Mouse (Mus musculus) hindbrain, embryonic 14.5 days (tissue): ENCODE measurements around the gene 1700029P11Rik. TPM values are rescaled to one million over a fixed set of nuclear protein-coding genes. Genes with fewer than 3 reads are reported as not detected.
"Not testable (repeated sequence)": the region's sequence is repeated elsewhere in the genome, so short reads cannot be mapped to it uniquely, and the experiment has no call there.

ENCODE experiments used
- ATAC-seq: fragments of 200-750 bp; cut with Nextera tagmentation; 2 replicates; pipeline ENCODE4 v1.8.0; 2017; ENCODE audit warnings: moderate number of reproducible peaks, mild to moderate bottlenecking, moderate TSS enrichment, moderate library complexity; ENCODE audit not compliant: low FRiP score
- DNase-seq: peaks from one replicate; pipeline ENCODE4 v3.0.0-alpha.2; 2015; ENCODE audit warnings: low spot score
- H3K27ac ChIP-seq: fragments of 300-500 bp; sonication (generic); 2 replicates; pipeline ENCODE4 v1.5.1; 2014; ENCODE audit warnings: mild to moderate bottlenecking, moderate library complexity
- H3K27me3 ChIP-seq: fragments of 300-500 bp; sonication (generic); 2 replicates; pipeline ENCODE4 v1.6.1; 2014; ENCODE audit warnings: mild to moderate bottlenecking, low read length, mixed read lengths; ENCODE audit not compliant: control insufficient read depth, insufficient read depth
- H3K36me3 ChIP-seq: fragments of 300-500 bp; sonication (generic); replicated peaks from 2 replicates; pipeline ENCODE4 v1.6.1; 2014; ENCODE audit not compliant: control insufficient read depth, insufficient read depth
- H3K4me1 ChIP-seq: fragments of 300-500 bp; sonication (generic); replicated peaks from 2 replicates; pipeline ENCODE4 v1.6.1; 2014; ENCODE audit warnings: antibody characterized with exemption, low read length, mixed read lengths; ENCODE audit not compliant: control insufficient read depth, insufficient read depth
- H3K4me2 ChIP-seq: fragments of 300-500 bp; sonication (generic); replicated peaks from 2 replicates; pipeline ENCODE4 v1.6.1; 2014; ENCODE audit warnings: mild to moderate bottlenecking, moderate library complexity
- H3K4me3 ChIP-seq: fragments of 300-500 bp; sonication (generic); replicated peaks from 2 replicates; pipeline ENCODE4 v1.5.1; 2014; ENCODE audit warnings: mild to moderate bottlenecking, low read length
- H3K9ac ChIP-seq: fragments of 300-500 bp; sonication (generic); 2 replicates; pipeline ENCODE4 v1.6.1; 2014
- H3K9me3 ChIP-seq: fragments of 300-500 bp; sonication (generic); 2 replicates; pipeline ENCODE4 v1.6.1; 2016; ENCODE audit warnings: low read length; ENCODE audit not compliant: control insufficient read depth
- whole genome bisulfite sequencing: fragments of 180-500 bp; shearing (Covaris S2); extraction: QIAGEN DNeasy Blood & Tissue Kit; methylation state at CpG from one replicate; pipeline ENCODE4 v1.1.7; 2014; 5-methylcytosine and 5-hydroxymethylcytosine counted together
- polyA plus RNA-seq: library from polyadenylated mRNA; unstranded; fragments of >200 nt; fragmentation: Nextera tagmentation; extraction: Ambion mirVana; gene quantifications from 2 replicates; pipeline ENCODE4 v1.2.1, GENCODE M21; 2014

Gene 1700029P11Rik
- polyA plus RNA-seq, 1 experiment from 2014 or later, result not detected

DNA sequence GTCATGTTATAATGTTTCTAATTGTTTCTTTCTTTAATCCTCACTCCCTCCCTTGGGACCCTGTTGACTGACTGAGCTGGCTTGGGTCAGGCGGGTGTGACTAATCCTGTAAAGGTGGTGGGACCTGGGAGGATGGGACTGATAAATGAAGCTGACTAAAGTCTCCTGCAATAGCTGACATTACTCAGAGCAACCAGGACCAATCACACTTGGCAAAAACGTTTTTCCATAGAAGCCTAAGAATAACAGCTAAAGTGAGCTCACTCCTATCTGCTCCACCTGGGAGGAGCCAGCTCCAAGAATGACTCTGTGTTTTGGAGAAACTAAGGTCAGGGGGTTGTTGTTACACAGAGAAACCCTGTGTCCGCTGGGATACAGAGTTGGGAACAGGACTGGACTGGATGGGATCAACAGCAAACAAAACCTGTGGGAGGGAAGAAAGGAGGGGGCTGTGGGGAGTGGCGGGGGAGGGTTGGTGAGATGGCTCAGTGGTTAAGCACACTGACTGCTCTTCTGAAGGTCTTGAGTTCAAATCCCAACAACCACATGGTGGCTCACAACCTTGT, 15.3 kb upstream of the 1700029P11Rik start:
- H3K4me1 ChIP-seq, result no peaks in the 10 kb centered on the region
- H3K4me3 ChIP-seq, result no peak overlapping the region
- 59% methylated on average over 4 of the region's 4 CpGs for WGBS
- H3K27me3 ChIP-seq, result no peaks in the 10 kb centered on the region
- DNase-seq, result no peak
- H3K4me2 ChIP-seq, result no peak overlapping the region
- H3K9me3 ChIP-seq, result no peaks in the 10 kb centered on the region
- ATAC-seq, result no peak
- H3K36me3 ChIP-seq, result no peaks in the 10 kb centered on the region
- H3K9ac ChIP-seq, result no peak overlapping the region
- H3K27ac ChIP-seq, result no peak overlapping the region

DNA sequence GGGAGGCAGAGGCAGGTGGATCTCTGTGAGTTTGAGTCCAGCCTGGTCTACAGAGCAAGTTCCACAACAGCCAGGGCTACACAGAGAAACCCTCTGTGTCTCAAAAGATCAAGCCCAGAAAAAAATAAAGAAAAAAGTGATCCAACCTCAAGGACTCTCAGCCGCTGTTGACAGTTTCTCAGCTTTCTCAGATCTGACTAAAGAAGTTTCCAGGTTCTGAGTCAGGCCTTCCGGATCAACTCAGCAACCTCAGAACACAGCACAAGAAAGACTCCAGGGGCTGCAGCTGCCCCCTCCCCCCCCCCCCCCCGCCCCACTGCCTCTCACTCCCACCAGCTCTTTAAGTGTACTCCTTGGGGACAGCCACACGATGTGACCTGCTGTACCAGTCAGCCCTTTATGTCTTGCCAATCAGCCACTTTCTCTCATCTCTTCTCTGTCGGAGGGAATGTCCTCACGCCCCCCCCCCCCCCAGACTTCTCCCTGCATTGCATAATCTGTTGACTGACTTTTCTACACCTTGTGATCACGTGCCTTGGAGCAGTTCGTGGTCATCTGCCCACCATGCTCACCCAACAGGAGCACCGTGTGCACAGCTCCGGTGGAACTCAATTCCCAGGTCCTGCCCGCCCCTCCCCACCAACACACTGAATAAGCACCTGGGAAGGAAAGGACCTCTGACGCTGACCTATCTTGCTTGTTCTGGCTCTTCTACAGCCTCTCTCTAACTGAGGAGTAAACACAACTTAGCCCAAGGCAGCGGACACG, 14.1 kb upstream of the 1700029P11Rik start:
- Histone ChIP-seq H3K9me3 (no peaks in the 10 kb centered on the region), H3K4me1 (no peaks in the 10 kb centered on the region), H3K36me3 (no peaks in the 10 kb centered on the region), H3K27ac (no peak overlapping the region), H3K9ac (no peak overlapping the region), H3K27me3 (no peaks in the 10 kb centered on the region), H3K4me3 (no peak overlapping the region), H3K4me2 (no peak overlapping the region)
- ATAC-seq (no peak), DNase-seq (no peak)
- WGBS, result 86% methylated on average over 13 of the region's 14 CpGs

DNA sequence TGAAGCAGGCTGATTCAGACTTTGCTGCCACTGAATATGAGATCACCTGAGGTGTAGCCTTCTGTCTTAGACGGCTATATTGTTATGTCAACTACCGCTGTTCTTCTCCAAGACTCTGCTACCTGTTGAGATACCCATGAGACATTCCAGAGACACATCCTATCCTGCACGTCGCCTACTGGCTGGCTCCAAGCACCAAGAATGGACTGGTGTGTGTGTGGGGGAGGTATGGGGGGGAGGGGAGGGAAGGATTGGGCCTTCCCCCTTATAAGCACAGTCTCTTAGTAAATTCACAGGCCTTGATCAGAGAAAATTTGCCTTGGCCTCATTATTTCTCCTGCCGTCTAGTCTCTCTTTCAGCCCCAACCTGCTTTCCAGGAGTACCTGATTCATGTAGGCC, 12.5 kb upstream of the 1700029P11Rik start:
- H3K36me3 ChIP-seq, result no peaks in the 10 kb centered on the region
- H3K4me3 ChIP-seq, result no peak overlapping the region
- no peak for DNase-seq
- H3K4me1 ChIP-seq, result no peaks in the 10 kb centered on the region
- H3K9ac ChIP-seq, result no peak overlapping the region
- H3K9me3 ChIP-seq, result peaks cover 5% of the 10 kb centered on the region; the same call in 1 of the 2 replicates
- no peak overlapping the region for H3K4me2 ChIP-seq
- no peak overlapping the region for H3K27ac ChIP-seq
- no peak for ATAC-seq
- 88% methylated on average over 5 of the region's 5 CpGs for WGBS
- no peaks in the 10 kb centered on the region for H3K27me3 ChIP-seq

DNA sequence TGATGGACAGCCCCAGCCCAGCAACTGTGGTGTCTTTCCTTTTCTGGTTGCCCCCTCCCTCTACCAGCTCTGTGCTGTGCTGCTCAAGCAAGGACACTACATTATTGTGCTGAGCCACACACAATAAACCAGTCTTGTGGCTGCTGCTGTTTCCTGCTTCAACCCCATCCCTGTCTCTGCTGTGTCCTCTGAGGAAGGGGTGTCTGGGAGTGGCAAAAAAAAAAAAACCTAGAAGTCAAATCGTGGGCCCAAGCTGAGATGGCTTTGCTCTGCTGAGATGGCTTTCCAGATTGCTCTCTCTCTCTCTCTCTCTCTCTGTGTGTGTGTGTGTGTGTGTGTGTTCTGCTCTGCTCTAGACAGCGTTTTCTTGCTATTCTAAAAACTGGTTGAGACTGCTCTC, 11.9 kb upstream of the 1700029P11Rik start:
- Histone ChIP-seq H3K4me2 (no peak overlapping the region), H3K27me3 (no peaks in the 10 kb centered on the region), H3K9me3 (peaks cover 5% of the 10 kb centered on the region; the same call in 1 of the 2 replicates), H3K4me3 (no peak overlapping the region), H3K9ac (no peak overlapping the region), H3K36me3 (no peaks in the 10 kb centered on the region), H3K27ac (no peak overlapping the region), H3K4me1 (no peaks in the 10 kb centered on the region)
- 78% methylated on average over 2 of the region's 2 CpGs for WGBS
- no peak for DNase-seq
- ATAC-seq, result no peak

DNA sequence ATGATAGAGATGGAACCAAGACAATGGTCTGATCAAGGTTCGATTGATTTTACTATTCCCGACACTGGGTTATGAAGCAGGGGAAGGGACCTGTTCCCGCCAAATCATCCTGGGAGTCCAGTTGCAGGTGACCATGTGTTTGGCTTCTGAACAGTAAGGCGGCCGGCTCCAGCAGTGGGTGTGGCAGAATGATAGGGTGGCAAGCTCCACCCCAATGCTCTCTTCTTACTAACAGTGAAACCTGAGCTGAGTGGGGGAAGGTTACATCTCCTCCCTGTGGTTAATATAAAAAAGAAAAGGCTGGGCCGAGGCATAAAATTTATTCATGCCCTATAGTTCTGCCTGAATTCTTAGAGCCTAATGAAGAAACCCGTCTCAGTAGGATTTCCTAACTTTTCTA, 11.2 kb upstream of the 1700029P11Rik start:
- Histone ChIP-seq H3K4me3 (no peak overlapping the region), H3K36me3 (no peaks in the 10 kb centered on the region), H3K4me2 (no peak overlapping the region), H3K4me1 (no peaks in the 10 kb centered on the region), H3K27me3 (no peaks in the 10 kb centered on the region), H3K27ac (no peak overlapping the region), H3K9ac (no peak overlapping the region), H3K9me3 (peaks cover 5% of the 10 kb centered on the region; the same call in 1 of the 2 replicates)
- ATAC-seq, result no peak
- no peak for DNase-seq
- 82% methylated on average over 7 of the region's 7 CpGs for WGBS

DNA sequence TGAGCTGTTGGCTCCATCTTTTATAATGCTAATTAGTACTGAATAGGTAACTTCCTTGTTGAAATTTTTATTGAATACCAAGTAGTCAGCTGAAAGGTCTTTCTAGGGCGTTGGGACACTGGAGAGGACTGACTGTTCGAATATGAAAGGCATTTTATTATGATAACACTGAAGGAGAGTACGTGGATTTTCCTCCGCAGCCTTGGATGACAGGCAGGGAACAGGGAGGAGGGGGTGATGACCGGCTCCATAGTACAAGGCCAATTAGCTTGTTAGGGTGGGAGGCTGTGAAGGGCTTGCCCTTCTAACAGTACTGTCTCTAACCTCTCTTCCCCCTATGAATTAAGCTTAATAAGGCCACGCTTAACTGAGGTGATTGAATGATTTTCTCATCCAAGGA, 10.7 kb upstream of the 1700029P11Rik start:
- not testable (repeated sequence) for H3K4me2 ChIP-seq, H3K4me1 ChIP-seq, H3K4me3 ChIP-seq, H3K36me3 ChIP-seq, H3K9ac ChIP-seq, ATAC-seq, H3K27ac ChIP-seq, H3K9me3 ChIP-seq, H3K27me3 ChIP-seq, DNase-seq
- 70% methylated on average over 6 of the region's 6 CpGs for WGBS

DNA sequence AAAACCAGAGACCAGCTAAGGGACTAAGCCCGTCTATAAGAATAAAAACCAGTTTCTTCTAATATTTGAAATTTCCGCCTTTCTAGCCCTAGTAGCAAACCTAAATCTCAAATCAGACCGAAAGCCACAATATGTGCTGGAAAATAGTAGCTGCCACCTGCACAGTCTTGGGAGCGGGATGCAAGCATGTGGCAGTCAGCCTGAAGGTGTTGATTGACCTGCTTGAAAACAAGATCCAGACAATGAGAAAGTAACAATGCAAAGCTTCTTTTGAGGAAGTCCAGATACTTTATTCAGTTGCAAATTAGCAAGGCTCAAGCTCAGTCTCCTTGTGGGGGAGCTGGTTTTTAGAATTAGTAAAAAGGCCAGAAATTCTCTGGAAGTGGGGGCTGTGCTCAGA, 9.8 kb upstream of the 1700029P11Rik start:
- H3K4me1 ChIP-seq, H3K27me3 ChIP-seq, H3K36me3 ChIP-seq, H3K9ac ChIP-seq, DNase-seq, H3K4me2 ChIP-seq, H3K9me3 ChIP-seq, H3K27ac ChIP-seq, ATAC-seq, H3K4me3 ChIP-seq: not testable (repeated sequence)
- WGBS, result 79% methylated on average over 4 of the region's 4 CpGs

DNA sequence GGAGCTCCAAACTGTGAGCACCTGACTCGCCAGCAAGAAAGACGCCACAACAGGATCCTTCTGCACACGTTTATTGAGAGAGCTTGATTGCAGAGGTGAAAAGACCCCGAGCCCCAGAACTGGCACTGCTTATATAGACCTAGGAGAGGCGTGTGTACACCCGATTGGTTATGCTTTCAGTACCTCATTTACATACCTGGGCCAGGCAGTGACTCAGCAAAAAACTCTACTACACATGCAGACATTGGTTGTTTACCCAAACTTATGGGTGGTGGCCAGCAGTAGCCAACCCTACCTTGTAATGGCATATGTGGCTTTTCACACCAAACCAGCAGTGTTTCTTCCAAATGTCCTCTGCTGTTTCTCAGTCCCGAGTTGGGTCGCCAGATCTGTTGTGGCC, 5.2 kb upstream of the 1700029P11Rik start:
- WGBS, result 90% methylated on average over 8 of the region's 8 CpGs

DNA sequence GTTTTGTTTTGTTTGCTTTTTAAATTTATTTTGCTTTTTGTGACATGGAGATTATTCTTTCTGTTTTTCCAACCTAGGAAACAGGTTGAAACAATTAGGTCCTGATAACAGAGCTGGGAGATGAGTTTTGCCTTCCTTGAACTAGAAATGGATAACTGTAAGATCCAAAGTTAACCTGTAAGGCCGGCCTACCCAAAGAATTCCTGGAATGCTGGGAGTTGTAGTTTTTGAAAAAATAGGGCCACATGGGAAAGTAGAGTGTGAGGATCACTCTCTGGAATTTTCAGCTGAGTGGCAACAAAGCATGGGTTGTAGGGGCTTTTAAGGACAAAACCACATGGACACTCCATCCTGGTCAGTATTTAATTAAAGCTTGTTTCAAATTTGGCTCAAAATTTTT, 1.8 kb downstream of the 1700029P11Rik start:
- Histone ChIP-seq H3K36me3 (no peaks in the 10 kb centered on the region), H3K9me3 (no peaks in the 10 kb centered on the region), H3K4me2 (no peak overlapping the region), H3K9ac (no peak overlapping the region), H3K4me3 (no peak overlapping the region), H3K4me1 (no peaks in the 10 kb centered on the region), H3K27ac (no peak overlapping the region), H3K27me3 (no peaks in the 10 kb centered on the region)
- ATAC-seq (no peak), DNase-seq (no peak)
- WGBS, result 49% methylated on average over 1 of the region's 1 CpGs

More for the DNA sequence above, 5.2 kb upstream of the 1700029P11Rik start:
- H3K27ac ChIP-seq, H3K9me3 ChIP-seq, H3K27me3 ChIP-seq, H3K36me3 ChIP-seq, H3K4me2 ChIP-seq, H3K4me1 ChIP-seq, ATAC-seq, DNase-seq, H3K9ac ChIP-seq, H3K4me3 ChIP-seq: not testable (repeated sequence)
